Mouse (Mus musculus) left cerebral cortex, postnatal 10 days (tissue): ENCODE measurements at regions not wholly inside any gene's neighbourhood (a gene's known extent, or its start where the extent isn't known, plus 50 kb on each side); places are given as distances from the start of the nearest gene placed in this dataset.

ENCODE experiments used
- DNase-seq, 2 experiments: peaks; one replicate each; pipeline ENCODE4 v3.0.0; 2021 to 2022; ENCODE audit warnings: low spot score in 2 of 2, mixed read lengths in 1 of 2; ENCODE audit errors: extremely low spot score in 1 of 2
- intact Hi-C: fragments of 180-260 bp; cut with DNase I; formaldehyde crosslinking; loops from one replicate; pipeline ENCODE4 v1.15.1; 2025

- no peak for DNase-seq
- intact Hi-C loops: no loop called here
Observed at GRCm38 (mm10) chr3:22990136-22990820, 913.8 kb downstream of the Tbl1xr1 start.

- intact Hi-C loops: no loop called here
- DNase-seq: no peak
Observed at GRCm38 (mm10) chr3:22995228-22995627, 918.8 kb downstream of the Tbl1xr1 start.

- no peak for DNase-seq
- intact Hi-C loops: no loop called here
Observed at GRCm38 (mm10) chr3:22995833-22996232, 919.4 kb downstream of the Tbl1xr1 start.

- DNase-seq: peak; percentile 13 to 15
- intact Hi-C loops: no loop called here
Observed at GRCm38 (mm10) chr3:23001071-23001470, 924.6 kb downstream of the Tbl1xr1 start.

- DNase-seq: no peak
- intact Hi-C loops: no loop called here
Observed at GRCm38 (mm10) chr3:23032064-23032463, 955.6 kb downstream of the Tbl1xr1 start.

GRCm38 (mm10) chr3:23063180-23063965, 986.9 kb downstream of the Tbl1xr1 start:
- DNase-seq: peak in 1 of 2 experiments; percentile 6

GRCm38 (mm10) chr3:23071486-23071885, 995.0 kb downstream of the Tbl1xr1 start:
- intact Hi-C loops: no loop called here
- no peak for DNase-seq

More at GRCm38 (mm10) chr3:23063180-23063965, 986.9 kb downstream of the Tbl1xr1 start:
- intact Hi-C loops: no loop called here
